Mouse (Mus musculus) olfactory bulb, adult 2 months (tissue): ENCODE measurements around the gene Syngr2.

Experiments
- CTCF ChIP-seq: fragments of 200-500 bp; IDR thresholded peaks from 2 replicates; pipeline ENCODE4 v1.5.1; 2012; ENCODE audit warnings: low read depth, mild to moderate bottlenecking, low read length, moderate library complexity; ENCODE audit not compliant: insufficient read depth
- POLR2A ChIP-seq: fragments of 200-500 bp; IDR thresholded peaks from 2 replicates; pipeline ENCODE4 v1.6.1; 2012; ENCODE audit warnings: mild to moderate bottlenecking, low read depth, low read length, moderate library complexity; ENCODE audit not compliant: insufficient read depth

- no peak for TF ChIP-seq POLR2A
- no peak for TF ChIP-seq CTCF
Observed at GRCm38 (mm10) chr11:117772352-117772751, 37.1 kb upstream of the Syngr2 start.
